Mouse (Mus musculus) intestine, embryonic 16.5 days (tissue): ENCODE data around the gene Slc19a3. TPM values are rescaled to one million over a fixed set of nuclear protein-coding genes. Genes with fewer than 3 reads are reported as not detected.

Experiments
- polyA plus RNA-seq: library from polyadenylated mRNA; unstranded; fragments of >200 nt; fragmentation: Nextera tagmentation; extraction: Ambion mirVana; gene quantifications from 2 replicates; pipeline ENCODE4 v1.2.1, GENCODE M21; 2015

Slc19a3 gene
- polyA plus RNA-seq, 1 experiment from 2014 or later: 1.9 TPM

Other genes with a start within 250 kb of the Slc19a3 start
- gene Agfg1, start 199.0 kb downstream of the Slc19a3 start, polyA plus RNA-seq: 14.1 and 31.8 TPM in 2 replicates
- not detected in 2 replicates for gene A030005L19Rik, start 125.1 kb downstream of the Slc19a3 start, polyA plus RNA-seq
- not detected in 2 replicates for gene A030014E15Rik, start 113.5 kb downstream of the Slc19a3 start, polyA plus RNA-seq
- not detected in 2 replicates for gene Gm6217, start 107.0 kb downstream of the Slc19a3 start, polyA plus RNA-seq
- not detected in 2 replicates for gene A030003K21Rik, start 95.1 kb downstream of the Slc19a3 start, polyA plus RNA-seq
- not detected in 2 replicates for gene Gm7544, start 82.4 kb downstream of the Slc19a3 start, polyA plus RNA-seq
- not detected in 2 replicates for gene Gm47955, start 78.2 kb downstream of the Slc19a3 start, polyA plus RNA-seq
- not detected in 2 replicates for gene Gm47959, start 37.9 kb downstream of the Slc19a3 start, polyA plus RNA-seq
- not detected in 2 replicates for gene Krtap28-10, start 4.0 kb upstream of the Slc19a3 start, polyA plus RNA-seq
- gene Gm47969, start 6.5 kb upstream of the Slc19a3 start, polyA plus RNA-seq: not detected in 2 replicates
- not detected in 2 replicates for gene A030005K14Rik, start 20.9 kb upstream of the Slc19a3 start, polyA plus RNA-seq
- not detected in 2 replicates for gene Krtap28-13, start 22.5 kb upstream of the Slc19a3 start, polyA plus RNA-seq
- 4.0 and 5.1 TPM in 2 replicates for gene Ccl20, start 78.3 kb upstream of the Slc19a3 start, polyA plus RNA-seq
- gene Daw1, start 121.3 kb upstream of the Slc19a3 start, polyA plus RNA-seq: not detected in 2 replicates